Mouse (Mus musculus): ENCODE results near the gene Gm10563.

GRCm38 (mm10) chr4:155573155-155573554, 72.1 kb downstream of the Gm10563 start:
- TF ChIP-seq MAFK (IDR thresholded peaks at IDR 0.05; ENCODE audit: insufficient read depth, low read depth, low read length) = no peak
- TF ChIP-seq CHD2 (IDR thresholded peaks at IDR 0.05; ENCODE audit: low read depth, low read length) = no peak
- TF ChIP-seq HCFC1 (IDR thresholded peaks at IDR 0.05; ENCODE audit: borderline replicate concordance, insufficient read depth, low read length) = no peak
- no peak for TF ChIP-seq ZNF384 (IDR thresholded peaks at IDR 0.05; ENCODE audit: low read depth, low read length)
